Mouse (Mus musculus): ENCODE results near the gene 4930415L06Rik. TPM values are rescaled to one million over a fixed set of nuclear protein-coding genes. Genes with fewer than 3 reads are reported as not detected.

4930415L06Rik gene
- polyA plus RNA-seq (2014; fragmentation: Illumina TruSeq; extraction: RNeasy Lipid Tissue Mini Kit (QIAGEN cat#74804); ENCODE audit: low read depth, low replicate concordance), result not detected

DNA sequence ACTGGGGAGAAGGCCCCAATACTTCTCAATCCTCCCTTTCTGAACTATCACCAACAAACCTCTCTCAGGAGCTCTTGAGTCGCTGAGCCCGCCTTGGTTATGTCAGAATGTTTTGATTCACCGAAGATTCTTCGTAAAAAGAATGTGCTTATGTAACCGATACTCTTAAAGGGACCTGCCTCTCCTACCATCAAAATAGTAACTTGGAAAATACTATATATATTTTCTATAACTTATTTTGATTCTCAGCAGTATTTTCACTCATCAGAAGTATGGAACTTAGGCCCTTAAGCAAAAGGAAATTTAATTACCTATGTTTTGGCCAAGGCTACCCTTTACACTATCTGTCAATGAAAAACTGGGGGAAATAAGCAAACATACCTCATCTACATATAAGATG, at the start of gene 4930415L06Rik:
4930415L06Rik (minus strand) TSS at position 101 of the 400 bp plus-strand sequence.

Other genes starting within 250 kb of the 4930415L06Rik start
- gene 4932429P05Rik, start 180.6 kb downstream of the 4930415L06Rik start, polyA plus RNA-seq (2014; fragmentation: Illumina TruSeq; extraction: RNeasy Lipid Tissue Mini Kit (QIAGEN cat#74804); ENCODE audit: low read depth, low replicate concordance), result 0.19 TPM